Mouse (Mus musculus): ENCODE measurements around the gene Pcdh15.

- TF ChIP-seq CTCF (IDR thresholded peaks at IDR 0.05; ENCODE audit: low read depth, low read length) (no peak), POLR2A (IDR thresholded peaks at IDR 0.05; ENCODE audit: borderline replicate concordance, low read depth, low read length) (no peak)
These were observed 923.9 kb downstream of the Pcdh15 start for GRCm38 (mm10) chr10:74023091-74023490.

All from bone marrow macrophage, adult 2 months (primary cell).